Mouse (Mus musculus): ENCODE data around the gene Gfm2.

GRCm38 (mm10) chr13:97184168-97184567 lies 46.4 kb downstream of the Gfm2 start:
- TF ChIP-seq CTCF (IDR thresholded peaks at IDR 0.05; ENCODE audit: insufficient read depth, low read length) (no peak), POLR2A (IDR thresholded peaks at IDR 0.05; ENCODE audit: borderline replicate concordance, extremely low read depth, low read depth, low read length) (no peak)

Measured in lung, adult 2 months (tissue).